Mouse (Mus musculus) monocyte, adult 5-6 weeks (primary cell): ENCODE measurements around the gene Plekhg2. TPM values are rescaled to one million over a fixed set of nuclear protein-coding genes. Genes with fewer than 3 reads are reported as not detected.

Source experiments
- total RNA-seq: library from RNA; stranded (forward); fragments of 200-1000, 200-491, 200-594 nt; gene quantifications from 3 replicates; pipeline ENCODE4 v1.2.3, GENCODE M21; 2017

Plekhg2 gene
- total RNA-seq, 1 experiment from 2014 or later: 8.4 TPM

Other genes starting within 250 kb of the Plekhg2 start
- not detected in 3 replicates for gene 9530053A07Rik, start 243.1 kb downstream of the Plekhg2 start, total RNA-seq
- gene Fbl, start 202.9 kb downstream of the Plekhg2 start, total RNA-seq: 53.4 to 77.1 TPM (median 61.5 TPM) in 3 replicates
- 2.9 to 5.9 TPM (median 3.4 TPM) in 3 replicates for gene Dyrk1b, start 193.1 kb downstream of the Plekhg2 start, total RNA-seq
- gene Eid2, start 104.7 kb downstream of the Plekhg2 start, total RNA-seq: 0.29 to 0.39 TPM in 2 of 3 replicates, not detected in the other
- gene Eid2b, start 94.9 kb downstream of the Plekhg2 start, total RNA-seq: 6.0 to 10.2 TPM (median 7.5 TPM) in 3 replicates
- not detected in 3 replicates for gene Selenov, start 81.4 kb downstream of the Plekhg2 start, total RNA-seq
- not detected in 3 replicates for gene Dll3, start 70.4 kb downstream of the Plekhg2 start, total RNA-seq
- 12.4 to 37.0 TPM (median 19.8 TPM) in 3 replicates for gene Timm50, start 60.5 kb downstream of the Plekhg2 start, total RNA-seq
- gene Supt5, start 33.9 kb downstream of the Plekhg2 start, total RNA-seq: 118 to 138 TPM (median 122 TPM) in 3 replicates
- 691 to 731 TPM (median 723 TPM) in 3 replicates for gene Rps16, start 21.9 kb downstream of the Plekhg2 start, total RNA-seq
- 140 to 403 TPM (median 154 TPM) in 3 replicates for gene Zfp36, start 7.7 kb upstream of the Plekhg2 start, total RNA-seq
- 6.9 to 12.3 TPM (median 12.0 TPM) in 3 replicates for gene Med29, start 20.1 kb upstream of the Plekhg2 start, total RNA-seq
- gene Paf1, start 20.4 kb upstream of the Plekhg2 start, total RNA-seq: 162 to 264 TPM (median 189 TPM) in 3 replicates
- gene Gmfg, start 64.8 kb upstream of the Plekhg2 start, total RNA-seq: 496 to 674 TPM (median 637 TPM) in 3 replicates
- gene Lrfn1, start 79.4 kb upstream of the Plekhg2 start, total RNA-seq: 0.78 to 1.3 TPM in 2 of 3 replicates, not detected in the other
- not detected in 3 replicates for gene Ifnl2, start 137.9 kb upstream of the Plekhg2 start, total RNA-seq
- gene Ifnl3, start 150.2 kb upstream of the Plekhg2 start, total RNA-seq: not detected in 3 replicates
- not detected in 3 replicates for gene Sycn, start 168.3 kb upstream of the Plekhg2 start, total RNA-seq
- gene Nccrp1, start 174.7 kb upstream of the Plekhg2 start, total RNA-seq: not detected in 3 replicates
- gene Samd4b, start 225.5 kb upstream of the Plekhg2 start, total RNA-seq: 7.1 to 11.4 TPM (median 10.1 TPM) in 3 replicates
- 3.8 to 7.5 TPM (median 4.7 TPM) in 3 replicates for gene Pak4, start 225.6 kb upstream of the Plekhg2 start, total RNA-seq